Mouse (Mus musculus) gonadal fat pad, adult 2 months (tissue): Measurements from ENCODE around the gene Rgl1. TPM values are rescaled to one million over a fixed set of nuclear protein-coding genes. Genes with fewer than 3 reads are reported as not detected.
A peak's percentile ranks its signal among the peaks of the same experiment; 100 is the strongest.

Source experiments
- DNase-seq: peaks from one replicate; pipeline ENCODE4 v3.0.0-alpha.2; 2012; ENCODE audit warnings: low read depth
- polyA plus RNA-seq: library from polyadenylated mRNA; depleted of rRNA; stranded (reverse); fragments of >200 nt; gene quantifications from 2 replicates; pipeline ENCODE4 v1.2.3, GENCODE M21; 2012; rRNA removed

Gene Rgl1
- 18.1 and 21.5 TPM in 2 replicates for polyA plus RNA-seq

DNA sequence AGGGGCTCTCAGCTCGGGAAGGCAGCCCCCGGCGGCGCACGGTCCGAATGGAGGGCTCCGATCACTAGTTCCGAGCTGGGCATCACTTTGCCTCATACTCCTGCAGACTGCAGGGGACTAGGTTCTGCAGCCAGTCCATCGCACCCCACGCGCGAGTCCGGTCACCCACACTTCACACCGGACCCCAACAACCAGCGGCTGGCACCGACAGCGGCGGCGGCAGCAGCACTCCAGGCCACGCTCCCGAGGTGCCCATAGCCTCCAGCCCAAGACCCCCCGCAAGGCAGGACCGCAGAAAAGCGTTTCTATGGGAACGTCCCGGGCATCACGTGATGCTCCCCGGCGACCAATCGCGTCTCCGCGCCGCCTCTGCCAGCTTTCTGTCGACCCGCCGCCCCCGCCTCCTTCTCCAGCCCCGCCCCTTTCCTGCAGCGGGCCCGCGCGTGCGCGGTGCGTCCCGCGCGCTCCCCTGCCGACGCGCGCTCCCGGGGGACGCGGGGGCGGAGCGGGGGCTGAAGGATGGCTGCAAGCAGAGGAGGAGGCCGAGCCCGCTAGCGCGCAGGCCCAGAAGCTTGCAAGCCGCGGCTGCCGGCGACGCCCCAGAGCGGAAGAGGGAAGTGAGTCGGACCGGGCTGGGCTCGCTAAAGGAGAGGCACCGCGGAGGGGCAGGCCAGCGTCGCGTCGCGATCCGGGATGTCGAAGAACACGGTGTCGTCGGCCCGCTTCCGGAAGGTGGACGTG is at the start of gene Rgl1, which contains the start of gene Arpc5:
TSS of gene Rgl1 (minus strand) at position 320 of the 741 bp plus-strand sequence.
TSS of gene Arpc5 (plus strand) at position 511 of the 741 bp plus-strand sequence.
- peak; percentile 33 for DNase-seq

DNA sequence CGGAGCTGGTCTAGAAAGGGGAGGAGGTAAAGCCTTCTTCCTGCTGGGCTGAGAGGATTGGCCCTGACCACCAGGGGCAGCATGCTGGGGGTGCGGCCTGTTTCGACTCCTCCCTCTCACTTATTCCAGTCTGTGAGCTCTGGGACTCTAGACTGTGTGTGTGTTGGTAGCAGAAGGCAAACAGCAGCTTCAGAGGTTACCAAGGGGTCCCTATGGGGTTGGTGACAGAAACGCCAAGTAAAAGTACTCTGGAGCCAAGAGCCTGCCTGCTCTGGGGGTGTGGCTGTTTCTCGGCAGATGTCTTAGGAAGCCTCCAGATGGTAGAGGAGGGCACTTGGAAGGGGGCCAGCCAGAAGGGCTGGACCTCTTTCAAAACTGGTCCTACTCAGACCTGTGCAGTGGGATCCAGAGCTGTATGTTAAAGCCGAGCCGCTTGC is 49.1 kb upstream of the Rgl1 start:
- no peak for DNase-seq

DNA sequence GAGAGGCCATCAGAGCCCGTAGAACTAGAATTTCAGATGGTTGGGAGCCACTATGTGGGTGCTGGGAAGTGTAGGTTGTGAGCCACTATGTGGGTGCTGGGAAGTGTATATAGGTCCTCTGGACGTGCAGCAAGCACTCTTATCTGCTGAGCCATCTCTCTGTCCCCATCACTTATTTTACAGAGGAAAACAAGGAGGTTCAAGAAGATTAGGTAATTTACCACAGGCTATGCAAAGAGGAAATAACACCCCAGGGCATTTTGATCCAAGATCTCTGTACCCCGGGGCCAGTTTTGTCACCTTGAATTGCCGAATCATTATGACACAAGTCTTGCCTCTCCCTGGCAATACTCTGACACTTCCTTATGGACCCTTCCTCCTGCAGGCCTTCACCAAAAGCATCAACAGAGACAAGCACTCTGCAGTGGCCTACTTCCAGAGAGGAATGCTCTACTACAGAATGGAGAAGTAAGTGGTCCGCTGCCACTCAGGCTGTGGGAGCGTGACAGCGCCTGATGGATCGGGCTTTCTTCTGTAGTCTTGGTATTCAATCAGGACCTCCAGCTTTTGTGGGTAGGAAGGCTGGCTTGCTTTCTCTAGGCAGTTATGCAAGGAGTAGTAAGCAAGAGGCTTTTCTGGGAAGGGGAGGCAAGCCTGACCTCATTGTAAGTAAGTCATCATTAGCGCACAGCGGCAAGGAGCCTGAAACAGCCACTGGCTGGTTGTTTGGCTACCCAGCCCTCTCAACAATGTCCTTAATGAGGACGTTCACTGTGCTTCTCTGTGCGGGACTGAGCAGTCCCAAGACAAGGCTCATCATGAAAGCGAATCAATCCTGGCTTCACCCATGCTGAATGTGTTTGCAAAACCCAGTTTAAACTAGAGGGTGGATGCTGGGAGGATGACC is 44.6 kb upstream of the Rgl1 start:
- DNase-seq, result no peak

DNA sequence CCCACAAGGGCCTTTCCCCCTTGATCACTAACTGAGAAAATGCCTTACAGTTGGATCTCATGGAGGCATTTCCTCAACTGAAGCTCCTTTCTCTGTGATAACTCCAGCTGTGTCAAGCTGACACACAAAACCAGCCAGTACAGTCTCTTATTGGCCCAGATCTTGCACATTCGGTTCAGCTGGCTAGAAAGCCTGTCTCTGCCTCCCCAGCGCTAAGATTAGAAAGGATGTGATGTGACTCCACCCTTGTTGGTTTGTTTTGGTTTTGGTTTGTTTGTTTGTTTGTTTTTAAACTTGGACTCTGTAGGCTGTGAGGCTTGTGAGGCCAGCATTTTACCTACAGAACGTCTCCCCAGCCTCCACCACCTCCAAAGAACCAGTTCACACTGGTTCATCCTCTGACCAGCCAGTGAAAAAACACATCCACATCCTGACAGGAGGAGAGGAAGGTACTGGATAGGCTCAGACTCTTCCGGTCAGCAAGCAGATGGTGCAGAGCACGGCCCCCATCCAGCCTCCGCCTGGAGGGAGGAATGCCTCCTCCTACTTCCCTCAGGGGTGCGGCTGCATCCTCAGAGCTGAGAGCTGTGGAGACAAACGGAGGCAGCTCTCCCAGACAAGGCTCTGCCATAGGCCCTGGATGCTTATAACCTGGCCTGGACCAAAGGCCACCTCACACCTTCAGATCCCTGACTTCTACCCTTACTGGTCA is 43.5 kb upstream of the Rgl1 start:
- DNase-seq, result no peak

- no peak for DNase-seq
Observed at GRCm38 (mm10) chr1:152808392-152808680, 42.2 kb upstream of the Rgl1 start.

- DNase-seq, result no peak
Observed at GRCm38 (mm10) chr1:152807619-152808391, 41.7 kb upstream of the Rgl1 start.

- no peak for DNase-seq
Observed at GRCm38 (mm10) chr1:152804907-152805306, 38.8 kb upstream of the Rgl1 start.

DNA sequence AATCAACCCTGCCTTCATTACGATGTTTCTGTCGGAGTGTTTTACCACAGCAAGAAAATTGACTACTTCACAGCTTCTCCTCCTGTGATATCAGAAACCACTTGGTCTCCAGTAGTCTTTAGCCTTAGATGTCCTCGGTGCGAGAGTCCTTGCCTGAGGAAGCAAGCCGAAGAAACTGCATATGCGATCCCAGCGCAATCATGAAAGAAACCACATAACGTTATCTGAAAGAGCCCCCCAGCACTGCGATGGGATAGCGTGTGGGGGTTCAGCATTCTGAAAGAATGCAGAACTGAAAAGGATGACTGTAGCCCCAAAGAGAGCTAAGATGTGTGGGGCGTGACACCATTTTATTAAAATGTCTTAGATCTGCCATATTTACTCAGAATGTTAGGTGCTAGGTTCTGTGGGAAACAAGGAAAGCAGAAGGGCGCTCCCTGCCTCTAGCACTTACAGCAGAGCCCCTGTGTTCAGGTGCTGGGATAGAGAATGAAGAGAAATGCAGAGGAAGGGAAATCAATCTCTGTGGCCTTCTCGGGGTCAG is 34.6 kb upstream of the Rgl1 start:
- DNase-seq, result no peak

GRCm38 (mm10) chr1:152799897-152800296 is 33.7 kb upstream of the Rgl1 start, which contains the start of gene Ncf2:
Gene Ncf2 (plus strand): TSS chr1:152800194.
- DNase-seq, result no peak

GRCm38 (mm10) chr1:152798125-152798524 is 32.0 kb upstream of the Rgl1 start:
- DNase-seq, result no peak

GRCm38 (mm10) chr1:152796683-152797263 is 30.6 kb upstream of the Rgl1 start:
- DNase-seq, result no peak

DNA sequence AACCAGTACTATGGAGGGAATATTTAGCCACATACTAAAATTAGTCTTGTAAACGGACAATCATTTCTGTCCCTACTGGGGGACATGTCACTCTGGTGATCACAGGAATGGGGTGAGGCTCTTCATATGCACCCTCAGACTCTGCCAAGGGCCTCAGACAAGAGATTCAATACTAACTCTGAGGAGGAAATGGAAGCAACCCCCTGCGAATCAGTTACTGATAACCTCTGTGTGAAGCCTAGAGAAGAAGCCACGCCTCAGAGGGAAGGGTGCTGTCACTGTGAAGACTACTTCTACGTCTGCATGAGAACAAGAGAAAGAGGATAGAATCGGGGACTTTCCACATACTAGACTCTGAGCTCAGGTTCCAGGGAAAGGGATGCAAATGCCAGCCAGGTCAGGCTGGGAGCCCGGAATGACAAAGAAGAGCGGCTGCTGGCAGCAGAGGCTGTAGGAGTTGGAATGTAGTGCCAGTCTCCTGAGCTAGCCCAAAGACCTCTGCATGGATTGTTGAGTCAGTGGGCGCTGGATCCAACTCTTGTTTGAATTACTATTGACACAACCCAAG is 29.6 kb upstream of the Rgl1 start:
- no peak for DNase-seq

DNA sequence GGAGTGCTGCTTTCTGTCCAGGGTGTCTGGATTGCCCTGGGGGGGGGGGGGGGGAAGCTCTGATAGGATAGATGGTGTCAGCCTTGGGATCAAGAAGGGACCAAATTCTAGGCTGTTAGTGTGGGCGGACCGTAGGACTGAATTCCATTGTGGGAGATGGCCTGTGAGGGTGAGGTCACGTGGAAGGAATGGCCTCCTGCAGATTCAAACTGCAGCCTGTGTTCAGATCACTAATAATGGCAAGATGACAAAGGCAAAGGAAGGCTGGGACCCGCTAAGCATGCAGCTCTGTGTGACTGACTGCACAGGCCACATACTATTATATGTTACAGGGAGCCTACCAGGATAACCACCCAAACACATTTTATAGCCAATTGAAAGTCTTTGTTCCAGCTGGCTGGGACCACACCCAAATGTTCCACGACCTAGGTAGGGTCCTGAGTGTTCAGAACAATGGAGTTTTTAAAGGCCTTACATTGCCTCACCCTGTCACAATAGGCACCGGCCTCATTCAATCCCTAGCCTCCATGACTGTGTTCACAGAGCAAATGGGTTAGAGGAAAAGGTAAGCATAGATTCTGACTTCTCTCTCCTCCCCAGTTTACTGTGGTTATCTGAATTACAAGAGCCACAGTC is 27.5 kb upstream of the Rgl1 start:
- no peak for DNase-seq

- DNase-seq, result no peak
Observed at GRCm38 (mm10) chr1:152792736-152793494, 26.8 kb upstream of the Rgl1 start.

- no peak for DNase-seq
Observed at GRCm38 (mm10) chr1:152791269-152791668, 25.1 kb upstream of the Rgl1 start.

DNA sequence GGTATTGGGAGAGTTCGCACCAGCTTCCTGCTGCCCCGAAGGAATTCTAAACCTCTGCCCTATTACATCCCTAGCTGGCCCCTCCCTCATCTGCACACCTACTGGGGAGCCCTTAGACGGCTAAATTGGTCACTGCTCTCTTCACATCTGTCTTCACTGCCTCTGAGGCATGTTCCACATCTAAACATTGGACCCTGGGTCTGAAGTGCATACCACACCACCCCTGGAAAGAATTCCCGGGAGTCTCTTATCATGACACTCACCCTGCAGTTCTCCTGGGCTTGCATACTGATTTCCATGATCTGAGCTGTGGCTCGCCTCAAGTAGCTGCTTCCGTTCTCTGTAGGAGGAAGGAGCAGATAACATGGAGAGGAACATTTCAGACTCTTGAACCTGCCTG is 24.7 kb upstream of the Rgl1 start:
- DNase-seq, result no peak

- no peak for DNase-seq
Observed at GRCm38 (mm10) chr1:152790254-152790653, 24.1 kb upstream of the Rgl1 start.

- no peak for DNase-seq
Observed at GRCm38 (mm10) chr1:152788121-152788660, 22.0 kb upstream of the Rgl1 start.

DNA sequence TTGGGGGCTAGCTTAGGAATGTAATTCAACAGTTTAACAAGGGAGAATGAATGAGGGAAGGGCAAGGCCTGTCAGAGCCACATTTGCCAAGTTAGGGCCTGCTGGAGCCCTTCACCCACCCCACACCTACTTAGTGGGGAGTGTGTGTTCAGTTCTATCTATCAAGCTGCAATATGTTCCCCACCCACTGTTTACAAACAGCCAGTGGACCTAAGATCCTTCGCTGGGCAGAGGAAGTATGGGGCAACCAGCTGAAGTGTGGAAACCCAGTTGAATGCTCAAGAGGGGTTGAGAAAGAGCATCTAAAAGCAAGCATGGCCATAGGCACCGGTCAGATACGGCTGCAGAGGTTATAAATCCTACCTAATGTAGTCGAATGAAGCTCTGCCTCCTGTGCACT is 20.8 kb upstream of the Rgl1 start:
- DNase-seq, result no peak
